Mouse (Mus musculus) lung, embryonic 16.5 days (tissue): ENCODE measurements around the gene N4bp2. TPM values are rescaled to one million over a fixed set of nuclear protein-coding genes. Genes with fewer than 3 reads are reported as not detected.

ENCODE experiments used
- ATAC-seq: fragments of 200-750 bp; cut with Nextera tagmentation; 2 replicates; pipeline ENCODE4 v1.8.0; 2017; ENCODE audit warnings: low read depth, mild to moderate bottlenecking, moderate library complexity
- H3K27ac ChIP-seq: fragments of 300-500 bp; sonication (generic); 2 replicates; pipeline ENCODE4 v1.5.1; 2014; ENCODE audit warnings: mild to moderate bottlenecking, control low read depth, low read length
- H3K27me3 ChIP-seq: fragments of 300-500 bp; sonication (generic); 2 replicates; pipeline ENCODE4 v1.6.1; 2014; ENCODE audit warnings: low read depth, low read length, mixed read lengths; ENCODE audit not compliant: control insufficient read depth, insufficient read depth
- H3K36me3 ChIP-seq: fragments of 300-500 bp; sonication (generic); 2 replicates; pipeline ENCODE4 v1.6.1; 2014; ENCODE audit warnings: low read length; ENCODE audit not compliant: control insufficient read depth, insufficient read depth
- H3K4me1 ChIP-seq: fragments of 300-500 bp; sonication (generic); replicated peaks from 2 replicates; pipeline ENCODE4 v1.6.1; 2014; ENCODE audit warnings: low read length, mixed read lengths; ENCODE audit not compliant: control insufficient read depth, insufficient read depth
- H3K4me2 ChIP-seq: fragments of 300-500 bp; sonication (generic); 2 replicates; pipeline ENCODE4 v1.6.1; 2014; ENCODE audit warnings: low read depth, low read length, control low read depth
- H3K4me3 ChIP-seq: fragments of 300-500 bp; sonication (generic); 2 replicates; pipeline ENCODE4 v1.5.1; 2014; ENCODE audit warnings: mild to moderate bottlenecking, low read length, control low read depth
- H3K9ac ChIP-seq: fragments of 300-500 bp; sonication (generic); 2 replicates; pipeline ENCODE4 v1.6.1; 2014; ENCODE audit warnings: low read length, control low read depth
- H3K9me3 ChIP-seq: fragments of 300-500 bp; sonication (generic); 2 replicates; pipeline ENCODE4 v1.6.1; 2016; ENCODE audit warnings: low read length; ENCODE audit not compliant: control insufficient read depth
- WGBS: fragments of 180-500 bp; shearing (Covaris S2); extraction: QIAGEN DNeasy Blood & Tissue Kit; methylation state at CpG from one replicate; pipeline ENCODE4 v1.1.7; 2014; 5-methylcytosine and 5-hydroxymethylcytosine counted together
- polyA plus RNA-seq: library from polyadenylated mRNA; unstranded; fragments of >200 nt; fragmentation: Nextera tagmentation; extraction: Ambion mirVana; gene quantifications from 2 replicates; pipeline ENCODE4 v1.2.1, GENCODE M21; 2015

N4bp2 gene
- polyA plus RNA-seq, 1 experiment from 2014 or later = 16.4 TPM

DNA sequence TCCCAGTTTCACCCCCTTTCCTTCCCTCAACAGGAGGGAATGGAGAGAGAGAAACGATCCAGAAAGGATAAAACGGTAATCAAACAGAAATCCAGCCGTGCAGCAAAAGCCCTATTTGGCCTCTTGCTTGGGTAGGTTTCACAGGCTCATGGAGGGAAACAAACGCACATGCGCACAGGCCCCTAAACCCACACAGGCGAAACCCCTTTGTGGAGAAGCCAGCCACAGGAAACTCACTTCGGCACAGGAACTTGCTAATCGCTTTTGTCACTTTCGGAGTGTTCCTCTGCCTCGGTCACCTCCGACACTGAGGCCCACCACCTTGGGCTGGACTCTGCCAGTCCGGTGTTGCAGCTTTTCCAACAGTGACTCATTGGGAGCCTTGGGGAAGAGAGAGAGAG lies 100.0 kb downstream of the N4bp2 start:
- H3K36me3 ChIP-seq = no peaks in the 10 kb centered on the region
- H3K27ac ChIP-seq = no peak overlapping the region
- H3K4me3 ChIP-seq = no peak overlapping the region
- ATAC-seq = no peak
- peaks cover 3% of the 10 kb centered on the region; the same call in 1 of the 2 replicates for H3K4me1 ChIP-seq
- no peak overlapping the region for H3K4me2 ChIP-seq
- H3K27me3 ChIP-seq = no peaks in the 10 kb centered on the region
- 74% methylated on average over 12 of the region's 12 CpGs for WGBS
- H3K9me3 ChIP-seq = no peaks in the 10 kb centered on the region
- no peak overlapping the region for H3K9ac ChIP-seq

DNA sequence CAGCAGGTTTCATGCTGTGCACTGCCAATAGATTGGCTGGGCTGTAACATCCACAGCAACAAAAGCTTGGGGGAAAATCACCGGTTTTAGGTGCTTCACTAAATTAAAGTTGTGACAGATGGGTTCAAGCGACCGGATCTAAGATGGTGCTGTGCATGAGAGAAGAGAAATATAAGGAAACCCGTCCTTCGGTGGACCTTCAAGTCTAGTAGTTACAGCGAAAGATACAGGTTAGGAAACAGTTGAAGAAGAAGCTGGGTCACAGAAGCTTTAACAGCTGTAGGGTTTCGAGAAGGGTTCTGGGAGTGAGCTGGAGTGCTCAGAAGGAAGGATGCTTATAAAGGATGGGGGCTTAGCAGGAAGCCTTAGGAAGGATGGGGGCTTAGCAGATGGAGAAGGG lies 101.2 kb downstream of the N4bp2 start:
- ATAC-seq = no peak
- H3K4me3 ChIP-seq = no peak overlapping the region
- WGBS = 88% methylated on average over 7 of the region's 7 CpGs
- H3K4me2 ChIP-seq = no peak overlapping the region
- no peak overlapping the region for H3K27ac ChIP-seq
- no peaks in the 10 kb centered on the region for H3K9me3 ChIP-seq
- H3K9ac ChIP-seq = no peak overlapping the region
- H3K4me1 ChIP-seq = no peaks in the 10 kb centered on the region
- no peaks in the 10 kb centered on the region for H3K27me3 ChIP-seq
- H3K36me3 ChIP-seq = no peaks in the 10 kb centered on the region

DNA sequence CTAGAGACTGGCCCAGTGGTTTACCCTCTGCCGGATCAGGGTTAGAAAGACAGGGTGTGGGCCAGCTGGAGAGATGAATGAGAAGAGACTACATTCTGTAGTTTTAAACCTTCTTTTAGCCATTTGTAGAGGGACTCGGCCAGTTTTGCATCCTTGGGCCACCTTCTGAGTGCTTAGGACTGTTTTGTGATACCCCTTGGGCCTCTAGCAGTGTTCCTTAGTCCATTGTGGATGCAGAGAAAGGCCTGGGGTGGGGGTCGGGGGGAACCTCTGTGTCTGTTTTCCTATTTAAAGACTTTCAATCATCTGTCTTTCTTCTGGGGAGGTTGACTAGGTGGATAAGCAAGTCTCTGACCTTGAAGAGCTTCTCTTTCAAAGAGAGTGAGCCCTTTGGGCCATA lies 101.6 kb downstream of the N4bp2 start:
- Histone ChIP-seq H3K27ac (no peak overlapping the region), H3K4me2 (no peak overlapping the region), H3K9ac (no peak overlapping the region), H3K27me3 (no peaks in the 10 kb centered on the region), H3K9me3 (no peaks in the 10 kb centered on the region), H3K4me1 (no peaks in the 10 kb centered on the region), H3K4me3 (no peak overlapping the region), H3K36me3 (no peaks in the 10 kb centered on the region)
- ATAC-seq = no peak
- WGBS = 72% methylated on average over 3 of the region's 3 CpGs

DNA sequence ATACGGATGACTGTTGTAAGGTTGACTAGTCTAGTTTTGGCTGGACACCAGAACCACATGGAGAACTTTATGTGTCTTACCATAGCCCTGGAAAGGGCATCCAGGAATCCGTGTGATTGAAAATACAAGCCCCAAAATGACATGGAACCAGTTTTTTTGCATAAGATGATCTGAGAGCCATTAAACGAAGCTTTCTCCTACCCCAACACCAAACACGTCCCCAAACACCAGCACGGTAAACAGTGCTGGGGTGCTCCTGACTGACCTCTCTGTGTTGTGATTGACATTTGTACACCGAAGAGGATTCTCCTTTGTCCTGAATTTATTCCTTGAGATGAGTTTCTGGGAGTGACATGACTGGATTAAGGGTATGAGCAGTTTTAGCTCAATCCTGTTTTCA lies 103.3 kb downstream of the N4bp2 start:
- no peaks in the 10 kb centered on the region for H3K27me3 ChIP-seq
- 77% methylated on average over 6 of the region's 6 CpGs for WGBS
- H3K4me2 ChIP-seq = no peak overlapping the region
- no peaks in the 10 kb centered on the region for H3K4me1 ChIP-seq
- H3K36me3 ChIP-seq = no peaks in the 10 kb centered on the region
- H3K9ac ChIP-seq = no peak overlapping the region
- H3K9me3 ChIP-seq = no peaks in the 10 kb centered on the region
- no peak overlapping the region for H3K27ac ChIP-seq
- H3K4me3 ChIP-seq = no peak overlapping the region
- no peak for ATAC-seq

DNA sequence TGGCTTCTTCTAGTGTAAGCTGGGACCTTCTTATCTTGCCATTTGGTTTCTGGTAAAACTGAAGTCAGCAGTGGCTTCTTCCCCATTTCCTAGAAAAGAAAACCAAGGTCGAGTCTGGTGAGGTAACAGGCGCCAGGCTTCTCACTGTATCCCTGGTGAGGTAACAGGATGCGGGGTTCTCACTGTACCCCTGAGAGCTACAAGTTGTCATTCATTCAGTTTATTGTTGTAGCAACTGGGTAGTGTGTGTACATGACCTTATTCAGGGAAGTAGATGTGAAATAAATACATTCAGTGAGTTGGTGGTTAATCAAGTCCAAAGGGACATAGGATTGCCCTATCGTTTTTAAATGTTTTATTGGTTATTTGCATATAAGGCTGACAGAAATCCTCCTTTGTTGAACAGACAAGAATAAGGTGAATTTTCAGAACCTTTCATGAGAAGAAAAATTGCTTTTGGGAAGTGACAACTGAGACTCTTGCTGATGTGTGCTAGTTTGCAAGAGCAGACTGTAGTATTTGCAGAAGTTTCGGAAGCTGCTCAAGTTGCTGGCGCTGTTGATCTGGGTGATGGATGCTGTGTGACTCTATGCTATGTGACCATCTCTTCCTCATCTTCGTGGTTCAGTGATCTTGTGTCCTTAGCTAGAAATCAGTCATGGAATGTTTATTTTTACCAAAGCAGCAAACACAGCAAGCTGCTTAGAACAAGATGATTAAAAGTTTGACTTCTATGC lies 104.2 kb downstream of the N4bp2 start:
- ATAC-seq = no peak
- Histone ChIP-seq H3K9ac (no peak overlapping the region), H3K4me1 (no peaks in the 10 kb centered on the region), H3K4me3 (no peak overlapping the region), H3K27me3 (no peaks in the 10 kb centered on the region), H3K36me3 (no peaks in the 10 kb centered on the region), H3K4me2 (no peak overlapping the region), H3K27ac (no peak overlapping the region), H3K9me3 (no peaks in the 10 kb centered on the region)
- 62% methylated on average over 7 of the region's 7 CpGs for WGBS

DNA sequence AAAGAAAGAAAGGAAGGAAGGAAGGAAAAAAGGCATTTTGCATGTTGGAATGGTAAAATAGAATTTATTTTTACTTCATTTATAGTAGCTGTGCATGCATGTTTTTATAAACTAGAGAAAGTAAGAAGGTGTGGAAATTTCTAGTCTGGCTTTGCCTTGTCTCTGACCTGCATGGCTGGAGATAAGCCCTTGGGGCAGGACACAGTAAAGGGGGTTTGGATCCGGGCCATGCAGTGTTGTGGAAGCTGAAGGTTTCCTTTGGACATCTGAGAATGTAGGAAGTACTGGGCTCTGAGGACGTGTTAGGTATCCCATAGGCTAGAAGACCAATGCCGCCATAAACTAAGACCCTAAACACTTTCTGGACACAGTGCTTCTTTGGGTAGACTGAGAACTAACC lies 105.1 kb downstream of the N4bp2 start:
- Histone ChIP-seq H3K4me2 (no peak overlapping the region), H3K36me3 (no peaks in the 10 kb centered on the region), H3K4me3 (no peak overlapping the region), H3K27ac (no peak overlapping the region), H3K9me3 (no peaks in the 10 kb centered on the region), H3K9ac (no peak overlapping the region), H3K27me3 (no peaks in the 10 kb centered on the region), H3K4me1 (no peaks in the 10 kb centered on the region)
- no peak for ATAC-seq
- WGBS = 62% methylated on average over 3 of the region's 3 CpGs

DNA sequence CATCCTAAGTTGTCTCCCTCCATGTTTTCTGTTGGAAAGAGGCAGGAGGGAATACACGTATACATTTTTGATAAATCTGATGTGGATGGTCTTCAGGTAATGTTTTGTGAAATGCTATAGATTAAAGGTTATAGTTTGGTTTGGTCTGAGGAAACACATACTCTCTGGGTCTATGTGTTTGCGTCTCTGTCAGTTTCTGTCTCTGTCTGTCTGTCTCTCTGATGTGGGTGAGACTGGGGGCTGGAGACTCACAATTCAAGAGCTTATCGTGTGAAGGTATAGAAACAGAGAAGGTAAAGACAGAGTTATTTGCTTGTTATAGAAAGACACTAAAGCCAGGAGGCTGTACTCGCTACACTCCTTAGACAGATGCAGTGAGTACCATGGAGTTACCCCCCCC lies 106.3 kb downstream of the N4bp2 start:
- Histone ChIP-seq H3K27me3 (no peaks in the 10 kb centered on the region), H3K4me1 (no peaks in the 10 kb centered on the region), H3K9ac (no peak overlapping the region), H3K36me3 (no peaks in the 10 kb centered on the region), H3K4me2 (no peak overlapping the region), H3K27ac (no peak overlapping the region), H3K4me3 (no peak overlapping the region), H3K9me3 (no peaks in the 10 kb centered on the region)
- ATAC-seq = no peak
- WGBS = 86% methylated on average over 4 of the region's 4 CpGs

DNA sequence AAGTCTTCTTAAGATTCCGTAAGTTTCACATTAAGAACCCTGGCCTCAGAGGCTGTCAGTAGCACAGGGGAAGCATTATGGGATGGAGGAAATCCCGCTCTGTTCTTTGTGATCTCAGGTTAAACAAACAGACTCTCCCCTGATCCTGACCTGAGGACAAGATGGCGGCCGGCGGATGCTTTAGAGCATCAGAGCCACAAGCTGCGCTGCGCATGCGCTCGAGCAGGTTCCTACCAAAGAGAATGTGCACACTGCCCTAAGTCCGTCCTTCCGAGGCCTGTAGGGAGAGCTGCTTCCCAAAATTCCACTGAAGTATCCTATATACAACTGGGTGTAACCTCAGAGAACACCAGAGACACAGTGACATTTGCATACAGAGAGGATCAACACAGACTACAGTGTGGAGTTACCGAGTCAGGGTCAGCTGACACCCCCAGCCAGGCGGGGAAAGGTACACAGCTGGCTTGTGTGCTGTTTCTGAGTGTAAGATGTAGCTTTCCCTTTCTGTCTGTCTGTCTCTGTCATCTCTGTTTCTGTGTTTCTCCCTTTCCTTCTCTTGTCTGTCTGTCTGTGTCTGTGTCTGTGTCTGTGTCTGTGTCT lies 108.1 kb downstream of the N4bp2 start:
- H3K4me3 ChIP-seq = no peak overlapping the region
- no peaks in the 10 kb centered on the region for H3K36me3 ChIP-seq
- no peak overlapping the region for H3K4me2 ChIP-seq
- H3K27ac ChIP-seq = no peak overlapping the region
- WGBS = 79% methylated on average over 13 of the region's 13 CpGs
- H3K4me1 ChIP-seq = no peaks in the 10 kb centered on the region
- ATAC-seq = no peak
- no peak overlapping the region for H3K9ac ChIP-seq
- H3K9me3 ChIP-seq = no peaks in the 10 kb centered on the region
- H3K27me3 ChIP-seq = no peaks in the 10 kb centered on the region

DNA sequence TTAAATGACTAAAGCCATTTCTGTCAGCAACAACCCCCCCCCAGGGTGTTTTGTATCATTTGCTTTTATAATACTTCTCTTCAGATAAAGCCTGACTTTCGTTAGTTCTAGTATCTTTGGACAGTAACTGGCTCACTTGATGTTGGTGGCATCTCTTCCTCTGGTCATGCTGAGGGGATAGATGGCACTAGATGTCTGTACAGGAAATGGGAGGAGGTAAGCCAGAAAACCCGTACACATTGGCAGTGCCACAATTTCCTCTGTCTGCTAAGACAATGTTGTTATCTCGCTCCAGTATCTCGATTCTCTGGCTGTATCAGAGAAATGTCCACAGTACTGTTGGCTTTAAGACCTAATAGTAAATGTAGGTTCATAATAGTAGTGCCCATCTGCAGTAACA lies 109.9 kb downstream of the N4bp2 start:
- no peak for ATAC-seq
- WGBS = 52% methylated on average over 4 of the region's 4 CpGs
- Histone ChIP-seq H3K4me1 (no peaks in the 10 kb centered on the region), H3K27ac (no peak overlapping the region), H3K27me3 (no peaks in the 10 kb centered on the region), H3K4me2 (no peak overlapping the region), H3K9me3 (no peaks in the 10 kb centered on the region), H3K9ac (no peak overlapping the region), H3K36me3 (no peaks in the 10 kb centered on the region), H3K4me3 (no peak overlapping the region)
